Mouse (Mus musculus): ENCODE data around the gene Sacs. TPM values are rescaled to one million over a fixed set of nuclear protein-coding genes. Genes with fewer than 3 reads are reported as not detected.

Sacs gene
- polyA plus RNA-seq (2015; fragmentation: Nextera tagmentation; extraction: Ambion mirVana), result 1.1 TPM in 2 replicates

GRCm38 (mm10) chr14:61137994-61138726, at the start of gene Sacs:
TSS of gene Sacs (plus strand) at chr14:61138457.
- no peaks in the 10 kb centered on the region for H3K9me3 ChIP-seq (ENCODE audit: control insufficient read depth, low read length)
- no peak within 1 kb of the TSS for H3K27ac ChIP-seq (ENCODE audit: low read length)
- H3K4me2 ChIP-seq (ENCODE audit: low read depth, low read length), result peak within 1 kb of the TSS; percentile 73
- WGBS, result 7% methylated on average over 23 of the region's 23 CpGs
- no peak for ATAC-seq
- peak within 1 kb of the TSS; percentile 53 for H3K4me3 ChIP-seq (ENCODE audit: low read length)
- peak within 1 kb of the TSS; percentile 65 for H3K9ac ChIP-seq (ENCODE audit: low read depth, low read length)
- no peaks in the 10 kb centered on the region for H3K27me3 ChIP-seq (replicated peaks; ENCODE audit: control insufficient read depth, insufficient read depth, low read length)
- H3K4me1 ChIP-seq (ENCODE audit: control insufficient read depth, insufficient read depth, low read length), result no peaks in the 10 kb centered on the region
- no peaks in the 10 kb centered on the region for H3K36me3 ChIP-seq (ENCODE audit: control insufficient read depth, insufficient read depth, low read length)

GRCm38 (mm10) chr14:61090955-61091354, 47.3 kb upstream of the Sacs start:
- WGBS, result 78% methylated on average over 5 of the region's 5 CpGs
- Histone ChIP-seq H3K9me3 (ENCODE audit: control insufficient read depth, low read length) (no peaks in the 10 kb centered on the region), H3K27me3 (replicated peaks; ENCODE audit: control insufficient read depth, insufficient read depth, low read length) (no peaks in the 10 kb centered on the region), H3K4me2 (ENCODE audit: low read depth, low read length) (no peak overlapping the region), H3K4me3 (ENCODE audit: low read length) (no peak overlapping the region), H3K4me1 (ENCODE audit: control insufficient read depth, insufficient read depth, low read length) (no peaks in the 10 kb centered on the region), H3K36me3 (ENCODE audit: control insufficient read depth, insufficient read depth, low read length) (no peaks in the 10 kb centered on the region), H3K9ac (ENCODE audit: low read depth, low read length) (no peak overlapping the region), H3K27ac (ENCODE audit: low read length) (no peak overlapping the region)
- no peak for ATAC-seq

- WGBS, result 80% methylated on average over 3 of the region's 3 CpGs
- Histone ChIP-seq H3K4me1 (ENCODE audit: control insufficient read depth, insufficient read depth, low read length) (no peaks in the 10 kb centered on the region), H3K9ac (ENCODE audit: low read depth, low read length) (no peak overlapping the region), H3K27ac (ENCODE audit: low read length) (no peak overlapping the region), H3K36me3 (ENCODE audit: control insufficient read depth, insufficient read depth, low read length) (no peaks in the 10 kb centered on the region), H3K9me3 (ENCODE audit: control insufficient read depth, low read length) (no peaks in the 10 kb centered on the region), H3K4me3 (ENCODE audit: low read length) (no peak overlapping the region), H3K4me2 (ENCODE audit: low read depth, low read length) (no peak overlapping the region), H3K27me3 (replicated peaks; ENCODE audit: control insufficient read depth, insufficient read depth, low read length) (no peaks in the 10 kb centered on the region)
- ATAC-seq, result no peak
These were observed 46.2 kb upstream of the Sacs start for GRCm38 (mm10) chr14:61092073-61092472.

GRCm38 (mm10) chr14:61097974-61098625, 40.2 kb upstream of the Sacs start:
- Histone ChIP-seq H3K4me1 (ENCODE audit: control insufficient read depth, insufficient read depth, low read length) (no peaks in the 10 kb centered on the region), H3K4me2 (ENCODE audit: low read depth, low read length) (no peak overlapping the region), H3K4me3 (ENCODE audit: low read length) (no peak overlapping the region), H3K9me3 (ENCODE audit: control insufficient read depth, low read length) (no peaks in the 10 kb centered on the region), H3K36me3 (ENCODE audit: control insufficient read depth, insufficient read depth, low read length) (no peaks in the 10 kb centered on the region), H3K27me3 (replicated peaks; ENCODE audit: control insufficient read depth, insufficient read depth, low read length) (no peaks in the 10 kb centered on the region), H3K9ac (ENCODE audit: low read depth, low read length) (no peak overlapping the region), H3K27ac (ENCODE audit: low read length) (no peak overlapping the region)
- no peak for ATAC-seq
- WGBS, result 72% methylated on average over 12 of the region's 12 CpGs

- no peak overlapping the region for H3K27ac ChIP-seq (ENCODE audit: low read length)
- no peak overlapping the region for H3K4me2 ChIP-seq (ENCODE audit: low read depth, low read length)
- H3K36me3 ChIP-seq (ENCODE audit: control insufficient read depth, insufficient read depth, low read length), result no peaks in the 10 kb centered on the region
- H3K9ac ChIP-seq (ENCODE audit: low read depth, low read length), result no peak overlapping the region
- H3K9me3 ChIP-seq (ENCODE audit: control insufficient read depth, low read length), result no peaks in the 10 kb centered on the region
- WGBS, result 87% methylated on average over 6 of the region's 6 CpGs
- no peaks in the 10 kb centered on the region for H3K4me1 ChIP-seq (ENCODE audit: control insufficient read depth, insufficient read depth, low read length)
- no peak for ATAC-seq
- no peaks in the 10 kb centered on the region for H3K27me3 ChIP-seq (replicated peaks; ENCODE audit: control insufficient read depth, insufficient read depth, low read length)
- no peak overlapping the region for H3K4me3 ChIP-seq (ENCODE audit: low read length)
These were observed 37.5 kb upstream of the Sacs start for GRCm38 (mm10) chr14:61100736-61101135.

- no peaks in the 10 kb centered on the region for H3K4me1 ChIP-seq (ENCODE audit: control insufficient read depth, insufficient read depth, low read length)
- H3K27ac ChIP-seq (ENCODE audit: low read length), result no peak overlapping the region
- no peaks in the 10 kb centered on the region for H3K36me3 ChIP-seq (ENCODE audit: control insufficient read depth, insufficient read depth, low read length)
- WGBS, result 75% methylated on average over 8 of the region's 8 CpGs
- no peak overlapping the region for H3K9ac ChIP-seq (ENCODE audit: low read depth, low read length)
- ATAC-seq, result no peak
- no peaks in the 10 kb centered on the region for H3K9me3 ChIP-seq (ENCODE audit: control insufficient read depth, low read length)
- H3K4me2 ChIP-seq (ENCODE audit: low read depth, low read length), result no peak overlapping the region
- H3K27me3 ChIP-seq (replicated peaks; ENCODE audit: control insufficient read depth, insufficient read depth, low read length), result no peaks in the 10 kb centered on the region
- no peak overlapping the region for H3K4me3 ChIP-seq (ENCODE audit: low read length)
These were observed 31.9 kb upstream of the Sacs start for GRCm38 (mm10) chr14:61106404-61106803.

GRCm38 (mm10) chr14:61108625-61109024, 29.6 kb upstream of the Sacs start:
- Histone ChIP-seq H3K27me3 (replicated peaks; ENCODE audit: control insufficient read depth, insufficient read depth, low read length) (no peaks in the 10 kb centered on the region), H3K4me2 (ENCODE audit: low read depth, low read length) (no peak overlapping the region), H3K27ac (ENCODE audit: low read length) (no peak overlapping the region), H3K4me1 (ENCODE audit: control insufficient read depth, insufficient read depth, low read length) (no peaks in the 10 kb centered on the region), H3K9me3 (ENCODE audit: control insufficient read depth, low read length) (no peaks in the 10 kb centered on the region), H3K4me3 (ENCODE audit: low read length) (no peak overlapping the region), H3K9ac (ENCODE audit: low read depth, low read length) (no peak overlapping the region), H3K36me3 (ENCODE audit: control insufficient read depth, insufficient read depth, low read length) (no peaks in the 10 kb centered on the region)
- WGBS, result 82% methylated on average over 2 of the region's 2 CpGs
- ATAC-seq, result no peak

- 3% methylated on average over 11 of the region's 11 CpGs for WGBS
- no peak overlapping the region for H3K27ac ChIP-seq (ENCODE audit: low read length)
- no peaks in the 10 kb centered on the region for H3K4me1 ChIP-seq (ENCODE audit: control insufficient read depth, insufficient read depth, low read length)
- no peak overlapping the region for H3K9ac ChIP-seq (ENCODE audit: low read depth, low read length)
- no peak for ATAC-seq
- H3K4me3 ChIP-seq (ENCODE audit: low read length), result no peak overlapping the region
- no peaks in the 10 kb centered on the region for H3K9me3 ChIP-seq (ENCODE audit: control insufficient read depth, low read length)
- H3K4me2 ChIP-seq (ENCODE audit: low read depth, low read length), result no peak overlapping the region
- H3K36me3 ChIP-seq (ENCODE audit: control insufficient read depth, insufficient read depth, low read length), result no peaks in the 10 kb centered on the region
- no peaks in the 10 kb centered on the region for H3K27me3 ChIP-seq (replicated peaks; ENCODE audit: control insufficient read depth, insufficient read depth, low read length)
These were observed 25.9 kb upstream of the Sacs start for GRCm38 (mm10) chr14:61112404-61112803.

- Histone ChIP-seq H3K27me3 (replicated peaks; ENCODE audit: control insufficient read depth, insufficient read depth, low read length) (no peaks in the 10 kb centered on the region), H3K9ac (ENCODE audit: low read depth, low read length) (no peak overlapping the region), H3K9me3 (ENCODE audit: control insufficient read depth, low read length) (no peaks in the 10 kb centered on the region), H3K4me1 (ENCODE audit: control insufficient read depth, insufficient read depth, low read length) (no peaks in the 10 kb centered on the region), H3K4me3 (ENCODE audit: low read length) (no peak overlapping the region), H3K4me2 (ENCODE audit: low read depth, low read length) (no peak overlapping the region), H3K27ac (ENCODE audit: low read length) (no peak overlapping the region), H3K36me3 (ENCODE audit: control insufficient read depth, insufficient read depth, low read length) (no peaks in the 10 kb centered on the region)
- WGBS, result 79% methylated on average over 5 of the region's 5 CpGs
- no peak for ATAC-seq
These were observed 13.5 kb upstream of the Sacs start for GRCm38 (mm10) chr14:61124755-61125154.

All from intestine, embryonic 16.5 days (tissue).